Mouse (Mus musculus): ENCODE data around the gene Klhl25.
"Not testable (repeated sequence)": the region's sequence is repeated elsewhere in the genome, so short reads cannot be mapped to it uniquely, and the experiment has no call there.

Gene Klhl25

DNA sequence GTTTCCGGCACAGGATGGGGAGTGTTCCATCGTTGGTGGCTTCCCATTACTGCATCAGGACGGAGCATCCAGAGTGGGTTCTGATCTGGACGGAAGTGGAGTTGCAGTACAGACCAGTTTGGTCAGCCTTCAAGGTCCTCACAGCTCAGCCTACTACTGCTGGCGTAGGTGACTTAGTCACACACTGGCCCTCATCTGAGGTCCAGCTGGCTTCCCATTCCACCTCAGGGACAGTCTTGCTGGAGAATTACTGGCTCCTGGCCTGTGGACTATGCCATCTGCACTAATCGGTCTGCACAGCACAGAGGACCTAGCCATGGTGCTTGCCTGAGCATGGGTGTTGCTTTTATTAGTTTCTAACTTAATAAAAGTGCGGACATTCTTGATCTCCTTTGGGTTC is 25.6 kb downstream of the Klhl25 start:
- DNase-seq (ENCODE audit: low spot score): no peak

DNA sequence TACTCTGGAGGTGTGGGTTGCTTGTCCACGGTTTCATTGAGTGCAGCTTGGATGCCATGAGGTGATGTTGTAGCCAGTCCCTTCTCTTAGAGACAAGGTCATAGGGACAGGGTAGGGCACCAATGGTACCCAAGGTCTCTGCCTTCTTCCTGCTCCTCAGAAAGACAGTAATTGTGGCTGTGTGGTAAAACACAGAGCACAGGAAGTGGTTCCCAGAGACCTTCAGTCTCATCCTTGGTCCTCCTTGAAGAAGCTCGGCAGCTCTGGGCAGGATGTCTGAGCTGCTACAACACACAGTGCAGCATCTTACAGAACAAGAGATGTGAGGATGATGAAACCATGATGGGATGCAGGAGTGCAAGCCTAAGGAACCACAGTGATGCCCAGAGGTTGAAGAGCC is 31.3 kb downstream of the Klhl25 start:
- not testable (repeated sequence) for DNase-seq (ENCODE audit: low spot score)

DNA sequence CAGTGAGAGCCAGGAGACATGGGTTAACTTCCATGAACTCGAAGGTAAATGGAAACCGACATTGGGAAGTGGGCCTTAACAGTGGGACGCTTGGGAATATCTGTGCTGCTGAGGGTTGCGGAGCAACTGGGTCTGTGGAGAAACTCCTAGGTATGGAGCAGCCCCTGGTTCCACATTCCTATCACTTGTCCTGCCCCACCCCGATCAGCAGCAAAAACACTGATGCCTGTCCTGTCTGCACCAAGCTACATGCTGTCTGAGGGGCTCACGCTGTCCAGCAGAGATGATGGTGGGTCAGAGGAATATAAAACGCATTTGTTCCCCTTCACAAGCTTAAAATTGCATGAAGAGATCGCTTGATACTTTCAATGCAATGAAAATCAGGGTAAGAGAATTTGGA is 32.1 kb downstream of the Klhl25 start:
- no peak for DNase-seq (ENCODE audit: low spot score)

DNA sequence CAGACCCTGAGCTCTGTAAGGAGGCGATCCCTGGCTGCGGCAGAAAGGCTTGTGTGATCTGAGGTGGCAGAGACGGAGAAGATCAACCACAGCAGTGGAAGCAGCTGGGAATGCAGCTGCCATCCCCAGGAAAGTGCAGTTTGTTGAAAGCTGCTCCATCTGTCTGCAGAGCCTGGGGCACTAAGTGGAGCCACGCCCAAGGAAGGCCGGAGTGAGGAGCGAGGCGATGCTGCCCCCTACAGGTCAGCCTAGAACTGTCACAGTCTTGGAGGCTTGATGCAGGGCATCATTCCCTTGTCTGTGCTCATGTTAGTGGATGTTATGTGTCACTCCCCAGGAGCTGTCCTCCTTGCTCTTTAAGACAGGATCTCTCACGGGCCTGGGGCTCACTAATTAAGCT is 32.5 kb downstream of the Klhl25 start:
- peak; percentile 35 for DNase-seq (ENCODE audit: low spot score)

DNA sequence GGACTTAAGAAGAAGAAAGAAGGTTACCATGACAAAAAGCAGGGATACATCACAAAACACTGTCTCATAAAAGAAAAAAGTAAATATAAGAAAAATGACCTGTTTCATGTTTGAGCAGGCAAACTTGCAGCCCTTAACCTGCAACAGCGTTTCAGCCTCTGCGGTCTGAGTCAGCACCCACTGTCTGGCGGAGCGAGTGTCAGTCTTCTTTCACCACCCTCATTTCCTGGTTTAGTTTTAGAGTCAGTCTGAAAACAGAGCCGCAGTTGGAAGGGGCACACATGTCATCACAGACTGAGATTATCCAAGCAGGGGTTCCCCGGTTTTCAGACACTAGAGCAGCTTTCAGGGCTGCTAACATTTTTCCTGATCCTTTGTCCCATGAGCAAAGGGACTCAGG is 33.3 kb downstream of the Klhl25 start:
- DNase-seq (ENCODE audit: low spot score): no peak

DNA sequence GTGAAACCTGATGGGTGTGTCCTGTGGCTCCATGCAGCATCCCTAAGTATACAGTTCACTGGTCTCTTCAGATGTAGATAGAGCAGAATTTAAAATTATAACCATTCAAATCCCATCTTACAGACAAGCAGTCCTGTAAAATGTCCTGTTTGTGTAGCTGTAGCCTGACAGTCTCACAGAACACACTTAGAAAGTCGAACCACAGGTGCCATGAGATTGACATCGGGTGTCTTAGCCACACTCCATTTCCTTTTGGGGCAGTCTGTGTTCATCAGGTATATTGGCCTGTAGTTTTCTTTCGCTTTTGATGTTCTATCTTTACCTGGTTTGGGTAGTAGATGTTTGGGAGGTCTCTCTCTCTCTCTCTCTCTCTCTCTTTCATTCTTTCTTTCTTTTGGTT is 33.7 kb downstream of the Klhl25 start:
- no peak for DNase-seq (ENCODE audit: low spot score)

DNA sequence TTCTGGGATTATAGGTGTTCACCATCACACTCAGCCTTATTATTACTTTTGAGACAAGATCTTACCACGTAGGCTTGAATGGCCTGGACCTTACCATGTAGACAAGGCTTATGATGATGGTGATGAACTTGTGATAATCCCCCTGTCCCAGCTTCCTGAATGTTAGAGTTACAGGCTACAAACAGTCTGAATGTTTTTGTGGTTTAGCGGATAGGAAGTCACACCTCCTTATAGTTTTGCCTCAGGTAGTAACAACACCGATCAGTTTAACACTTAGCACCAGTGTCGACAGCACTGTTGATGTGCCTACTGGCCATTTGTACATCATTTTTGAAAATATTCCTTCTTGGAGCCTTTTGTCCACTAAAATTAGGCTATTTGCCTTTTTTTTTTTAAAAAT is 43.4 kb downstream of the Klhl25 start:
- DNase-seq (ENCODE audit: low spot score): no peak

DNA sequence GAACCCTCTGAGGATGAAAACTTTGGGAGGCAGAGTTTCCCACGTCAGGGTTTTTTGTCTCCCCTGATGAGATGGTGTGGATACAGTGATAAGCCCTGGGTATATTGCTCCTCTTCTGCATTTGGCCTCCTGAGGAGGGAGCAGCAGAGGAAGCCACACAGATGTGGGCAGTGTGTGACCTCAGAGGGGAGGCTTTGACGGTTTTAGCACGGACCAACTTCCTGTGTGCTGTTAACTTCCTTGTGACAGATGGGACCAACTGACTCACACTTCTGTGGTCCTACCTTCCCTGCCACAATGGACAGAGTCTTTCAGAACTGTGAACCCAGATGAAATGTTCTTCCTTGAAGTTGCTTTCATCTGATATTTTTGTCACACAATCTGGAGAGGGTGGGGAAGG is 44.6 kb downstream of the Klhl25 start:
- DNase-seq (ENCODE audit: low spot score): no peak

DNA sequence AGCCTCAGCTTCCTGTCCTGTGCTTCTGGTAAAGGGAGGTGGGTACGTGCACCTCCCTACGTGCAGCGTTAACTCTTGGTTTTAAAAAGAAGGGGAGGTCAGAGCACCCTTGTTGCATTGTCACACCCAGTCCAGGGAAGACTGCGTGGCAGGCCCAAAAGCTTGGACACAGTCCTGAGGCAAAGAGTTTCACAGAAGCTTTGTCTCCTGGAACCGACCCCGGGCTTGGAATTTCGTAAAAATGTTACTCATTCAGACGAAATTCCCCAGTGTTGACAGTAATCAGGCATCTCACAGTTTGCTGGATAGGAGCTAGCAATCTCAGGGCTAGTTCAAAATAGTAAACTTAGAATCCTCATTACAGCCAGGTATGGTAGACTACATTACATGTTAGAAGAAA is 45.6 kb downstream of the Klhl25 start:
- DNase-seq (ENCODE audit: low spot score): no peak

DNA sequence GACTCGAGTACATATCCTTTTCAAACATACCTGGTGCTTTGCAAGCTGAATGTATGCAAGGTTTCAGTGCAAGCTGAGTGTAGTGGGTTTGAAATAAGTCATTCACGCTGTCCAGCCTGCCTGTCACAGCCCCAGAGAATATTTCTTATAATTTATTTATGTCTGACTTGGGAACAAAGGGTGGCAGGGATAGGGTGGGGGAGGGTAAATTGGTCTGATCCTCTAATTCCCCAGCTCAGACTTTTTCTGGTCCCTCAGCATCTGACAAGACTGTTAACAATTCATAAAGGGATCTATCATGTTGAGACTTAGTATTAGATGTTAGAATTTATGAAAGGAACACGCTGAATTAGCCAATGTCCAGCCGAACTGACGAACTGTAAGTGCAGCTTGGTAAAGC is 48.9 kb downstream of the Klhl25 start:
- DNase-seq (ENCODE audit: low spot score): no peak

DNA sequence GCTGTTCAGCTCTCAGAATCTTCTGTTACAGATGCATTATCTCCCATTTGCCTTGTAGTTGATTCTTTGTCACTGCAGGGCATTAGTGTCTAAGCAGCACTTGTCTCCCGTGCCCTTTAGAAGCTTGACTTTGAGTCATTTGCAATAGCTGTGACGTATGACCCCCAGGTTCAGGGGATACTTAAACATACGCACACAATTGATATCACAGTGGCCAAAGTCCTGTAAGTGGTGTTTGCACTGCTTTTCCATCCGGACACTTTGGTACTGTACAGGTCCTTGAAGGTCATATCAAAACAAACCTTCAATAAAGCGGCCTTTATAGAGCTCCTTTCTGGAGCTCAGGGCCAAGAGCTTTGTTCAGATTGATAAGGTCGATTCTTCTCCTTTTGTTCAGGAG is 51.0 kb downstream of the Klhl25 start:
- DNase-seq (ENCODE audit: low spot score): no peak

DNA sequence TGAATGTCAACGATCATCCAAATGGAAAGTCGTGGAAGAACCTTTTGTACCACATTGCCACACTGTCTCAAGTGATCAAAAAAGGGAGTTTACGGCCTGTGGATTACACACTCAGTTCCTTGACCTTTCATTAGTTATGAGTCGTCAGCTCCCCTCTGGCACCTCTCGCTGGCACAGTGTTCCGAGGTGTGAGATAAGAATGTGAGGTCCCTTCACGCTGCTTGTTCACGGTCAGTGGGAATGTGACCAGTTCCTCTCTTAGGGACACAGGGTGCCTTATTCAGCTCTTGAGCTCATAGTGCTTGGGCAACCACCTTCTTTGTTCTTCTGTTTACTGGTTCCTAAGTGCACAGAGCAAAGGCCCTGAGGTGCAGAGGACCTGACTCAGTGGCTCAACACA is 51.4 kb downstream of the Klhl25 start:
- DNase-seq (ENCODE audit: low spot score): no peak

DNA sequence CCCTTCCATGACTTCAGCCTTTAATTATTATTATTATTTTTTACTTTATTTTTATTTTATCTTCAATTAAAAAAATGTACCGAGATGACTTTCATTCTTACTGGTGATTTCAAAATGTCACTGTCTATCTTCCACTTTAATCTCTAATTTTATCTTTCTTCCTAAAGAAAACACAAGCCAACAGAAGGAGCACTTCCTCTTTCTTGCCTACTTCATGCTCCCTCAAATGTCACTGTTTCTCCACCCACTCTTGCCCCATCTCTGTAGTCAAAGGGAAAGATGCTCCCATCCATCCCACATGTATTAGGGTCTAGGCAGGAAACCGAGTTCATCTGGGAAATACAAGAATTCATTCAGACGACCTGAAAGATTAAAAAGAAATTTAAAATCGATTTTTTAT is 51.8 kb downstream of the Klhl25 start:
- no peak for DNase-seq (ENCODE audit: low spot score)

DNA sequence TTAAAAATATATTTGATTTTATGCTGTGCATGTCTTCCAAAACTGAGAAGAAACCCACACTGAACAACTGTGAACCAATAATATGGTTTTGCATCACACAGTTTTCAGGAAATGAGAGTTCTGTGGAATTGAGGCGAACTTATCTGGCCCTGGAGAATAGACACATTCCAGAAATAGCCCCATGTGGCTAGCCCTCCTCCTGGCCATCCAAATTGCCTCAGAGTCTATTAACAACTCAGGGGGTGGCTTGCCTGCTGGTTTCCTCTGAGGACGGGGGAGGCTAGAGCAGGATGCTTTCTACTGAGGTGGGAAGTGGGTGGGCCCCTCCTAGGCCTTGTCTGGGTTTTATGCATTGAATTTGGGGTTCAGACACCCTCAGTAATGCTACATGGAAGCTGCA is 57.0 kb downstream of the Klhl25 start:
- no peak for DNase-seq (ENCODE audit: low spot score)

DNA sequence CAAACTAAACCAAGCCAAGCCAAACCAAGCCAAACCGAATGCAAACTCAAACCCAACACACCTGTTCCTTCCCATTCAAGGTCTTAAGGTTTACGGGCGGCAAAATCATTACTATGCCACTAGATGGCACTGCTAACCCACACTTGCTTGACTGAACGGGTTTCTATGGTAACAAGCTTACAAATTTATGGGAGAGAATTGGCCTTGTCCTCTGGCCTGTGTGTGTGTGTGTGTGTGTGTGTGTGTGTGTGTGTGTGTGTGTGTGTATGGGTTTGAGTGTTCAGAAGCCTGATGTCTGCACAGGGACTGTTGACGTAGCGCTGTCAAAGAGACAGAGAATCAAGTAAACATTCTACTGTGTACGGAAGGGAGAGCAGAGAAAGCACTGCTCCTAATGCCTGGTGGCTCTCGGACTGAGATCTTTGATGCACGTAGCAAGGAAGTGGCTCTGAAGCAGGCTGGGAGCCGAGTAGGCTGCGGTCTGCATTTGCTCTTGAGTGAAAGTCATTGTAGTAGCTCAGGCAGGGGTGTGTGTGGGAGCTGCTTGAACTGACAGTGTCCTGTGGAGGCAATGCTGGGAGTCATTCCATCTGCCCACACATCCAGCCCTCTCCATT is 62.0 kb downstream of the Klhl25 start:
- peak; percentile 66 for DNase-seq (ENCODE audit: low spot score)

DNA sequence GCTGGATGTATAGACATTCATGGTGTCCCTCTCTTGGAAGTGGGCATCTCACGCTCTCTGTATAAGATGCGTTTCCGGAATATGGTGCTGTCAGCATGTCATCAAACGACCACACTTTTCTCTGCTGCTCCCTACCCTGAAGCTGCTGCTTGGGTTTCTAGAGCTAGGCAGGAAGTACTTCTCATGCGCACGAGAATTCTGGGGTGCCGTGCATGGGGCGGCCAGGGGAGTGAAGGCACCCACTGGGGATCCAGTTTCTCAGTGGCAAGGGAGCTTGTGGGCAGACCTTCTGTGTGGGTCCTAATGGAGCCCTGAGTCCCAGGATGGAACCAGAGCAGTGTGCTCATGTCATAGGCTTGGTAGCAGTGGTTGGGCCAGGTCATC is 62.5 kb downstream of the Klhl25 start:
- DNase-seq (ENCODE audit: low spot score): no peak

DNA sequence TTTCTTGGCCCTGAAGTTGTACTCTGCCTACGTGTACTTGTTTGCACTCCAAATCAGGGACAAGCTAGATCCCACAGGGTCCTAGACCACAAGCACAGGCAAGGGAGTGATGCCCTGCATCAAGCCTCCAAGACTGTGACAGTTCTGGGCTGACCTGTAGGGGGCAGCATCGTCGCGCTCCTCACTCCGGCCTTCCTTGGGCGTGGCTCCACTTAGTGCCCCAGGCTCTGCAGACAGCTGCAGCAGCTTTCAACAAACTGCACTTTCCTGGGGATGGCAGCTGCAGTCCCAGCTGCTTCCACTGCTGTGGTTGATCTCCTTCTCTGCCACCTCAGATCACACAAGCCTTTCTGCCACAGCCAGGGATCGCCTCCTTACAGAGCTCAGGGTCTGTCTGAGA is 65.8 kb downstream of the Klhl25 start:
- DNase-seq (ENCODE audit: low spot score): peak; percentile 30

DNA sequence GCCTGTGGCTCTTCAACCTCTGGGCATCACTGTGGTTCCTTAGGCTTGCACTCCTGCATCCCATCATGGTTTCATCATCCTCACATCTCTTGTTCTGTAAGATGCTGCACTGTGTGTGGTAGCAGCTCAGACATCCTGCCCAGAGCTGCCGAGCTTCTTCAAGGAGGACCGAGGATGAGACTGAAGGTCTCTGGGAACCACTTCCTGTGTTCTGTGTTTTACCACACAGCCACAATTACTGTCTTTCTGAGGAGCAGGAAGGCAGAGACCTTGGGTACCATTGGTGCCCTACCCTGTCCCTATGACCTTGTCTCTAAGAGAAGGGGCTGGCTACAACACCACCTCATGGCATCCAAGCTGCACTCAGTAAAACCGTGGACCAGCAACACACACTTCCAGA is 67.4 kb downstream of the Klhl25 start:
- DNase-seq (ENCODE audit: low spot score): not testable (repeated sequence)

DNA sequence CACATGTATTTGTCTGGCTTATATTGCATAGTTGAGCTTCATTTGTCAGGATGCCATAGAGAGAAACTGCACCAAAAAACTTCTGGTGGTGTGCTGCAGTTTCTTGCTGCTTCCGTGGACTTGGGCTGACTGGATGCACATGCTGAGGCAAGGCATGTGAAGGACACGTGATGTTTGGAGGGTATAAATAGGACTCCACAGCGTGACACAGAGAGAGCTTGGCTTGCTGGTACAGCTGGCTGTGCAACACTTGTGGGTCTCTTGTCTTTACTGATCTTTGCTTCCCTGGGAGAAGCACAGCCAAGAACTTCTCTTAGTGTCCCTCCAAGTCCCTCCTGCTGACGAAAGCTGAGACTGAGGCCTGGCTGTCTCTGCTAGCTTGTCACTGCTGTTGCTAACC is 69.6 kb downstream of the Klhl25 start:
- no peak for DNase-seq (ENCODE audit: low spot score)

DNA sequence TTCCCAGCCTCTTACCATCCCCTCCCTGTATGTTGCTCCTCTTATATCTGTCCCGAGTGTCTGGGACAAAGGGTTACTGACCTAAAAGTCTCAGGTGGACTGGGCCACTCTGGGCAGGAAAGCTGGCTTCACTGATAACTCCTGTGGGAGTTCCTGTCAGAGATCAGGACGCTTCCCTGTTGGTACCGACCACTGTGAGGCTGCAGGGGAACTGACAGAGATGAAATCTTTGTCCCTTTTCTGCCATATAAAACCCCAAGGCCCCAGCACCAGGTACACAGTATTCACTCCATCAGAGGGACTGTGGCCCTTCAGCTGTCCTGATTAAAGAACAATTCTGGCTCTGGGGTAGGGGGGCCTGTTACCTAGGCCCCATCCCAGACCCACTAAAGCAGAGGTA is 71.6 kb downstream of the Klhl25 start:
- not testable (repeated sequence) for DNase-seq (ENCODE audit: low spot score)

All from left cerebral cortex, adult 11 months (tissue).